Mouse (Mus musculus) lung, adult 2 months (tissue): ENCODE measurements around the gene B4galt1.

Experiments
- CTCF ChIP-seq: fragments of 200-500 bp; IDR thresholded peaks from 2 replicates; pipeline ENCODE4 v1.5.1; 2011; ENCODE audit warnings: mild to moderate bottlenecking, low read length, control low read depth; ENCODE audit not compliant: insufficient read depth
- POLR2A ChIP-seq: fragments of 200-500 bp; IDR thresholded peaks from 2 replicates; pipeline ENCODE4 v1.6.1; 2011; ENCODE audit warnings: low read depth, mild to moderate bottlenecking, control low read depth, low read length, borderline replicate concordance; ENCODE audit errors: extremely low read depth

- no peak for TF ChIP-seq CTCF
- no peak for TF ChIP-seq POLR2A
Measured at GRCm38 (mm10) chr4:40830530-40830929, 23.3 kb downstream of the B4galt1 start.
